8 mouse cellular contexts compared by ENCODE assay signal in the genomic region with DNA sequence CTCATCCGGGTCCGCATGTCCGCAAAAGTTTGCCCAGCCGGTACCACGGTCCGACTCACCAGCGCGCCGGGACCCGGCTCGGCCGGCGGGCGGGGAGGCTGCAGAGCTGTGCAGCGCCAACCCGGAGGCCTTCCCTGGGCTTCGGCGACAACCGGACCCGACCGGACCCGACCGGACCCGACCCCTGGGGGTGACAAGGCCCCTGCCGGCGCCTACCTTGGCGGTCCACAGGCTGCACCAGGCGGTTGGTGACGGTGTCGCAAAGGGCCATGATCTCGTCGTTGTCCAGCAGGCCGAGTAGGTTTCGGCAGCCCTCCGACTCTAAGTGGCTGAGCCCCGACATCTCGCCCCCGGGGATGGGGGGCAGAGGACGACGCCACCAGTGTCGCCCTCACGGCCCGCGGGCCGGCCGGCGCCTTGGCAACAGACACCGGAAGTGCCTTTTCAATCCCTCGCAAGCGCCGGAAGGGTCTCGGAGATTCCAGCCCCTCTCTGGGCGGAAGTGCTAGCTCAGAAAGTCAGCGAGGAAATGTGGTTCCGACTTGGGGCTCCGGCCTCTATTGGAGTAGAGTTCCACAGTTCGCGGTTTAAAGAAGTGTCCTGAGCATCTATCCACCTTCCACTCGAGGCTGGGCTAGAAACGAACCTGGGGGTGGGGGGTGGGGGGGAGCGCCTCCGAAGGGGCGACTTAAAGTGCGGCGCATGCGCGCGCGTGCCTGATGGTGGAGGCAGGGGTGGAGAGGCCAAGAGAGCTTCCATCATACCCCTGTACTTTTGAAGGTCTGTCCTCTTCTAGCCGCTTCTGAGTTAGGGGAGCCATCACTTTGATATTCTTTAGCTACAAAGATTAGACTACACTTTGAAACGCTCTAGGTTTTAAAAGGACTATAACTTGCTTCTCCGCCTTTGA. TPM values are rescaled to one million over a fixed set of nuclear protein-coding genes. Genes with fewer than 3 reads are reported as not detected.
DNase-seq lines count a peak whose midpoint lies in the region; ATAC-seq lines count a peak whose summit lies in the region.

A gene (minus strand): TSS at position 641 of the 910 bp plus-strand sequence.

- H3K27me3 ChIP-seq in hindbrain, embryonic 12.5 days: no peaks in the 10 kb centered on the region

- peak; percentile 93 for DNase-seq in Muller cell, postnatal 12 days (ENCODE audit: inconsistent ontology term)
- peak; percentile 88 for DNase-seq in cerebellum, adult 9-11 months
- peak; percentile 59 to 86 for DNase-seq in frontal cortex, adult 2 months (ENCODE audit: extremely low spot score in 1 of 2, low spot score in 1 of 2)
- peak; percentile 85 to 89 for DNase-seq in layer of hippocampus, postnatal 14 days (ENCODE audit: low spot score in 2 of 2)
- peak; percentile 88 for DNase-seq in lung, postnatal 14 days
- DNase-seq in retina, adult 2 months (ENCODE audit: low read depth, low spot score): peak; percentile 79
- DNase-seq in thymus, postnatal 36 days: peak; percentile 78 to 79

- peak within 1 kb of the TSS; percentile 86 for H3K27ac ChIP-seq in hindbrain, embryonic 12.5 days

- H3K4me2 ChIP-seq in hindbrain, embryonic 12.5 days (replicated peaks): peak within 1 kb of the TSS; percentile 62

- H3K9me3 ChIP-seq in hindbrain, embryonic 12.5 days (replicated peaks): no peaks in the 10 kb centered on the region

- H3K36me3 ChIP-seq in hindbrain, embryonic 12.5 days: peaks cover 12% of the 10 kb centered on the region

- peak; percentile 97 for ATAC-seq in hindbrain, embryonic 12.5 days (ENCODE audit: low FRiP score)

- H3K4me1 ChIP-seq in hindbrain, embryonic 12.5 days: peaks cover 7% of the 10 kb centered on the region

- peak within 1 kb of the TSS; percentile 85 for H3K9ac ChIP-seq in hindbrain, embryonic 12.5 days

- peak within 1 kb of the TSS; percentile 85 for H3K4me3 ChIP-seq in hindbrain, embryonic 12.5 days

- WGBS in hindbrain, embryonic 12.5 days: 2% methylated on average over 71 of the region's 72 CpGs

RNA-seq across cellular contexts. Expression of the gene that starts here (rescaled TPM):
- polyA plus RNA-seq in frontal cortex, adult 2 months (2012; rRNA removed): 16.0 and 16.4 TPM in 2 replicates
- 25.6 and 28.3 TPM in 2 replicates for polyA plus RNA-seq in hindbrain, embryonic 12.5 days (2016; fragmentation: Nextera tagmentation; extraction: Ambion mirVana)
- total RNA-seq in layer of hippocampus, postnatal 14 days (2021): 10 to 100 TPM; 18.7 to 21.6 TPM

Comparison
In these comparisons a context has a peak if more than half of its experiments do, and no peak if none do; other contexts are left out.
1. Peak in every context shown above with its lines: DNase-seq, ATAC-seq, H3K4me3 ChIP-seq and H3K27ac ChIP-seq.